Mouse (Mus musculus): ENCODE results near the gene Gpr12. TPM values are rescaled to one million over a fixed set of nuclear protein-coding genes. Genes with fewer than 3 reads are reported as not detected.

Gpr12 gene
- polyA plus RNA-seq (2016; fragmentation: Nextera tagmentation; extraction: Ambion mirVana): 0.18 TPM in 1 of 2 replicates, not detected in the other

- H3K9me3 ChIP-seq: no peaks in the 10 kb centered on the region
- H3K36me3 ChIP-seq: no peaks in the 10 kb centered on the region
- ATAC-seq (ENCODE audit: insufficient number of reproducible peaks, insufficient read depth, low FRiP score, low TSS enrichment): no peak
- H3K9ac ChIP-seq: peak within 1 kb of the TSS; percentile 36
- H3K4me1 ChIP-seq: peaks cover 9% of the 10 kb centered on the region; the same call in 1 of the 2 replicates
- no peak within 1 kb of the TSS for H3K27ac ChIP-seq
- peak within 1 kb of the TSS; percentile 52 for H3K4me3 ChIP-seq
- 1% methylated on average over 63 of the region's 64 CpGs for WGBS
- peaks cover 49% of the 10 kb centered on the region for H3K27me3 ChIP-seq
- peak within 1 kb of the TSS; percentile 97 for H3K4me2 ChIP-seq (replicated peaks)
Observed at GRCm38 (mm10) chr5:146584478-146585306, at the start of gene Gpr12. Gene Gpr12 (minus strand): TSS chr5:146585239.

GRCm38 (mm10) chr5:146631602-146632001 lies 46.6 kb upstream of the Gpr12 start:
- H3K9me3 ChIP-seq: no peaks in the 10 kb centered on the region
- no peaks in the 10 kb centered on the region for H3K4me1 ChIP-seq
- no peaks in the 10 kb centered on the region for H3K27me3 ChIP-seq
- no peak overlapping the region for H3K27ac ChIP-seq
- WGBS: 78% methylated on average over 3 of the region's 3 CpGs
- no peak for ATAC-seq (ENCODE audit: insufficient number of reproducible peaks, insufficient read depth, low FRiP score, low TSS enrichment)
- H3K9ac ChIP-seq: no peak overlapping the region
- H3K4me2 ChIP-seq (replicated peaks): no peak overlapping the region
- no peak overlapping the region for H3K4me3 ChIP-seq
- H3K36me3 ChIP-seq: no peaks in the 10 kb centered on the region

GRCm38 (mm10) chr5:146630961-146631360 lies 45.9 kb upstream of the Gpr12 start:
- Histone ChIP-seq H3K36me3 (no peaks in the 10 kb centered on the region), H3K9ac (no peak overlapping the region), H3K4me2 (replicated peaks) (no peak overlapping the region), H3K9me3 (no peaks in the 10 kb centered on the region), H3K27me3 (no peaks in the 10 kb centered on the region), H3K4me3 (no peak overlapping the region), H3K4me1 (no peaks in the 10 kb centered on the region), H3K27ac (no peak overlapping the region)
- ATAC-seq (ENCODE audit: insufficient number of reproducible peaks, insufficient read depth, low FRiP score, low TSS enrichment): no peak
- 39% methylated on average over 4 of the region's 4 CpGs for WGBS

GRCm38 (mm10) chr5:146629636-146630035 lies 44.6 kb upstream of the Gpr12 start:
- Histone ChIP-seq H3K4me1 (no peaks in the 10 kb centered on the region), H3K4me2 (replicated peaks) (no peak overlapping the region), H3K36me3 (no peaks in the 10 kb centered on the region), H3K27me3 (no peaks in the 10 kb centered on the region), H3K9ac (no peak overlapping the region), H3K4me3 (no peak overlapping the region), H3K9me3 (no peaks in the 10 kb centered on the region), H3K27ac (no peak overlapping the region)
- no peak for ATAC-seq (ENCODE audit: insufficient number of reproducible peaks, insufficient read depth, low FRiP score, low TSS enrichment)
- WGBS: 77% methylated on average over 10 of the region's 10 CpGs

- Histone ChIP-seq H3K27me3 (no peaks in the 10 kb centered on the region), H3K27ac (no peak overlapping the region), H3K36me3 (no peaks in the 10 kb centered on the region), H3K4me1 (no peaks in the 10 kb centered on the region), H3K4me2 (replicated peaks) (no peak overlapping the region), H3K4me3 (no peak overlapping the region), H3K9me3 (no peaks in the 10 kb centered on the region), H3K9ac (no peak overlapping the region)
- WGBS: 91% methylated on average over 1 of the region's 1 CpGs
- ATAC-seq (ENCODE audit: insufficient number of reproducible peaks, insufficient read depth, low FRiP score, low TSS enrichment): no peak
Observed at GRCm38 (mm10) chr5:146628804-146629203, 43.8 kb upstream of the Gpr12 start.

GRCm38 (mm10) chr5:146627901-146628300 lies 42.9 kb upstream of the Gpr12 start:
- no peak overlapping the region for H3K27ac ChIP-seq
- H3K27me3 ChIP-seq: no peaks in the 10 kb centered on the region
- H3K4me2 ChIP-seq (replicated peaks): no peak overlapping the region
- ATAC-seq (ENCODE audit: insufficient number of reproducible peaks, insufficient read depth, low FRiP score, low TSS enrichment): no peak
- H3K4me1 ChIP-seq: no peaks in the 10 kb centered on the region
- H3K9ac ChIP-seq: no peak overlapping the region
- H3K36me3 ChIP-seq: no peaks in the 10 kb centered on the region
- no peak overlapping the region for H3K4me3 ChIP-seq
- 71% methylated on average over 5 of the region's 5 CpGs for WGBS
- no peaks in the 10 kb centered on the region for H3K9me3 ChIP-seq

- H3K36me3 ChIP-seq: no peaks in the 10 kb centered on the region
- H3K27me3 ChIP-seq: no peaks in the 10 kb centered on the region
- ATAC-seq (ENCODE audit: insufficient number of reproducible peaks, insufficient read depth, low FRiP score, low TSS enrichment): no peak
- H3K9ac ChIP-seq: no peak overlapping the region
- no peaks in the 10 kb centered on the region for H3K4me1 ChIP-seq
- no peak overlapping the region for H3K27ac ChIP-seq
- WGBS: 68% methylated on average over 6 of the region's 6 CpGs
- no peak overlapping the region for H3K4me2 ChIP-seq (replicated peaks)
- no peaks in the 10 kb centered on the region for H3K9me3 ChIP-seq
- no peak overlapping the region for H3K4me3 ChIP-seq
Observed at GRCm38 (mm10) chr5:146625635-146626311, 40.7 kb upstream of the Gpr12 start.

GRCm38 (mm10) chr5:146611830-146612229 lies 26.8 kb upstream of the Gpr12 start:
- ATAC-seq (ENCODE audit: insufficient number of reproducible peaks, insufficient read depth, low FRiP score, low TSS enrichment): no peak
- Histone ChIP-seq H3K27me3 (no peaks in the 10 kb centered on the region), H3K27ac (no peak overlapping the region), H3K9ac (no peak overlapping the region), H3K4me1 (peaks cover 8% of the 10 kb centered on the region), H3K36me3 (no peaks in the 10 kb centered on the region), H3K4me2 (replicated peaks) (no peak overlapping the region), H3K4me3 (no peak overlapping the region), H3K9me3 (no peaks in the 10 kb centered on the region)
- WGBS: 55% methylated on average over 7 of the region's 7 CpGs

GRCm38 (mm10) chr5:146611009-146611408 lies 26.0 kb upstream of the Gpr12 start:
- no peaks in the 10 kb centered on the region for H3K27me3 ChIP-seq
- peaks cover 8% of the 10 kb centered on the region for H3K4me1 ChIP-seq
- 7% methylated on average over 8 of the region's 8 CpGs for WGBS
- no peak overlapping the region for H3K4me2 ChIP-seq (replicated peaks)
- H3K9ac ChIP-seq: no peak overlapping the region
- no peak overlapping the region for H3K4me3 ChIP-seq
- H3K36me3 ChIP-seq: no peaks in the 10 kb centered on the region
- H3K9me3 ChIP-seq: no peaks in the 10 kb centered on the region
- H3K27ac ChIP-seq: no peak overlapping the region
- ATAC-seq (ENCODE audit: insufficient number of reproducible peaks, insufficient read depth, low FRiP score, low TSS enrichment): no peak

GRCm38 (mm10) chr5:146609646-146610045 lies 24.6 kb upstream of the Gpr12 start:
- ATAC-seq (ENCODE audit: insufficient number of reproducible peaks, insufficient read depth, low FRiP score, low TSS enrichment): no peak
- 51% methylated on average over 10 of the region's 10 CpGs for WGBS
- no peak overlapping the region for H3K4me2 ChIP-seq (replicated peaks)

GRCm38 (mm10) chr5:146607816-146608215 lies 22.8 kb upstream of the Gpr12 start:
- Histone ChIP-seq H3K4me2 (replicated peaks) (no peak overlapping the region), H3K27me3 (no peaks in the 10 kb centered on the region), H3K9me3 (no peaks in the 10 kb centered on the region), H3K4me1 (peaks cover 8% of the 10 kb centered on the region), H3K9ac (no peak overlapping the region), H3K4me3 (no peak overlapping the region), H3K36me3 (no peaks in the 10 kb centered on the region), H3K27ac (no peak overlapping the region)
- ATAC-seq (ENCODE audit: insufficient number of reproducible peaks, insufficient read depth, low FRiP score, low TSS enrichment): no peak
- WGBS: 67% methylated on average over 5 of the region's 5 CpGs

More at GRCm38 (mm10) chr5:146609646-146610045, 24.6 kb upstream of the Gpr12 start:
- Histone ChIP-seq H3K27ac (no peak overlapping the region), H3K4me1 (peaks cover 8% of the 10 kb centered on the region), H3K4me3 (no peak overlapping the region), H3K27me3 (no peaks in the 10 kb centered on the region), H3K9me3 (no peaks in the 10 kb centered on the region), H3K9ac (no peak overlapping the region), H3K36me3 (no peaks in the 10 kb centered on the region)

- no peak overlapping the region for H3K27ac ChIP-seq
- peaks cover 8% of the 10 kb centered on the region for H3K4me1 ChIP-seq
- no peaks in the 10 kb centered on the region for H3K27me3 ChIP-seq
- H3K4me3 ChIP-seq: no peak overlapping the region
- H3K36me3 ChIP-seq: no peaks in the 10 kb centered on the region
- WGBS: 83% methylated on average over 5 of the region's 5 CpGs
- no peaks in the 10 kb centered on the region for H3K9me3 ChIP-seq
- no peak for ATAC-seq (ENCODE audit: insufficient number of reproducible peaks, insufficient read depth, low FRiP score, low TSS enrichment)
- H3K4me2 ChIP-seq (replicated peaks): no peak overlapping the region
- no peak overlapping the region for H3K9ac ChIP-seq
Observed at GRCm38 (mm10) chr5:146606895-146607294, 21.9 kb upstream of the Gpr12 start.

Data from embryonic facial prominence, embryonic 12.5 days (tissue).